Mouse (Mus musculus): ENCODE data around the gene Tbc1d4. TPM values are rescaled to one million over a fixed set of nuclear protein-coding genes. Genes with fewer than 3 reads are reported as not detected.

The Tbc1d4 gene
- polyA plus RNA-seq, 1 experiment: 9.0 TPM

DNA sequence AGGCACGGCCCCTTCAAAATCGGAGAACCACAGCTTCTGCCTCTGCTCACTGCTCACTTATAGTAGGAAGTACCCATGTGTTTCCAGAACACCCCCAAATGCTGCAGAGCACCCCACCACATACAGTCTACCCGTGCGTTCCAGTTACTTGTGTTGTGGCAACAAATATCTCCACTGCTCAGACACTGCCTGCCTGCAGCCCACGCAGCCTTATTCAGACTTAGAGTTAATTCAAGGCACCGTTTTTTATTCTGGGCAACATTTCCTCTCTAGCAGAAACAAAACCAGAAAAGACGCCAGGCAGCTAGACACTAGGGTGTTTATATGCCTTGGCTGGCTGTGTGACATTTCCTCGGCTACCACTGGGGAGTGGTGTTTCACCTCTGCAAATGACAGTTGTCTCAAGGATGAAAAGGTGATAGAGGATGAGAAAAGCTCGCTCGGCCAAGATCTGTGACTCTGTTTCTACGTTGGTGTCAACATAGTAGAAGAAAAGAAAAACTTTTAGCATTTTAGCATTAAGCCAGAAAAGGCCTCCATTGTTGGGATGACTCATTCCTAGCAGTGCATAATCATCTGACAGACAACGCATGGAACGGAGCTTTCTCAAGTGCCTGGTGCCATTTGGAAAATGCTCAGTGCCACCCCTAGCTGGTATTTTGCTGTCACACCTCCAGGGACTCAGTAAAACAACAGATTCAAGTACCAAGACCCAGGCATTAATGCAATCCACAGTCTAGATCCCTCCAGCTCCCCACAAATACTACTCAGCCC lies 98.3 kb downstream of the Tbc1d4 start:
- peak; percentile 58 for DNase-seq (ENCODE audit: low read depth)

DNA sequence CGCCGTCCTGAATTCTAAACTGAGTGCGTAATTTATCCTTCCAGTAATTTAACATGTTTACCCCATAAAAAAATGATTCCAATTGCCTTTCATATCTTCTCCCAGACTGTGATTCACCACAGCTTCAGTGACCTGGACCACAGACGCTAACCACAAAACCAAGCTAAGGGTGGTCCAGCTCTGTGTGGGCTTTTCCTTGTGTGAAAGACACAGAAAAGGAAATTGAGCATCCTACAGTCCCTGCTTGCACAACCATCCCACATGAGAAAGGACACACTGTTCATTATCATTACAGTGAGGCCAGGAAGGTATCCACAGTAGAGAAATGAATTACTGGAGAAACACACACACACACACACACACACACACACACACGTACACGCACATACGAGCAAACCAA lies 99.2 kb downstream of the Tbc1d4 start:
- TF ChIP-seq POLR2A (IDR thresholded peaks at IDR 0.05; ENCODE audit: borderline replicate concordance, extremely low read depth, insufficient read depth, insufficient read length, poor library complexity, severe bottlenecking): no peak
- TF ChIP-seq CTCF (IDR thresholded peaks at IDR 0.05; ENCODE audit: borderline replicate concordance, extremely low read depth, insufficient read depth, insufficient read length): no peak
- no peak for DNase-seq (ENCODE audit: low read depth)

More for the DNA sequence above, 98.3 kb downstream of the Tbc1d4 start:
- no peak; the same call in 1 of the 2 replicates for TF ChIP-seq CTCF (IDR thresholded peaks at IDR 0.05; ENCODE audit: borderline replicate concordance, extremely low read depth, insufficient read depth, insufficient read length)
- TF ChIP-seq POLR2A (IDR thresholded peaks at IDR 0.05; ENCODE audit: borderline replicate concordance, extremely low read depth, insufficient read depth, insufficient read length, poor library complexity, severe bottlenecking): no peak

DNA sequence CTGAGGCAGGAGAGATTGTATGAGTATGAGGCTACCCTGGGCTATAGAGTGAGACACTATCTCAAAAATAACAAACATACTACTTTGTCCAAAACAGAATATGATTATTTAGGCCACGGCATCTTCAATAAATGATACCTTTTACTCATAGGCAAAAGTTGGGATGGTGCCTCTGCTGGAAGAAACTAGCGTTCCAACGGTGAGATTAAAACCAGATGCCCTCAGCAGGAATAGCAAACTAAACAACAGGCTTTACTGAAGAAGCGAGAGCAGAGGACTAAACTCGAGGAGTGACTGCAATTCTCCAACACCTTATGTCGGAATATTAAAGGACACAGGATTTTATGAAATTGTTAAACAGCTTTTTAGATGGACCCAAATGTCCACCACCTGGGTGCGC lies 101.0 kb downstream of the Tbc1d4 start:
- TF ChIP-seq CTCF (IDR thresholded peaks at IDR 0.05; ENCODE audit: borderline replicate concordance, extremely low read depth, insufficient read depth, insufficient read length) (no peak), POLR2A (IDR thresholded peaks at IDR 0.05; ENCODE audit: borderline replicate concordance, extremely low read depth, insufficient read depth, insufficient read length, poor library complexity, severe bottlenecking) (no peak)
- DNase-seq (ENCODE audit: low read depth): no peak

DNA sequence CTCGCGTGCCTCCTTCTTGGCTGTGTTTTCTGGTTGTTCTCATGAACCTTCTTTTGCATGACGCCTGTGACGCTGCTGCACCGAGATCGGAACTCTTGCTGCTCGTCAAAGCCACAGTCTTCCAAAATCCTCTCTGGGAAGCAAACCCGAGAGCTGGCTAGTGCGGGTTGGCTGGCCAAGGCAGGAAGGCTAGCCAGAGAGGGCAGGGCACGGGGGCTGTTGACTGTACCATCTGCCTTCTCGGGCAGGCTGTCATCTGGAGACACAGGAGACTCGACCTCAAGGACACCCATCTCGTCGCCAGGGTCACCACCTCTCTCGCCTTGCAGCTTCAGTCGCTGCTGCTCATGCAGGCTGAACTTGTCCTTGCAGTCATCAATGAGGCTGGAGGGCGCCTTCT lies 101.8 kb downstream of the Tbc1d4 start:
- TF ChIP-seq POLR2A (IDR thresholded peaks at IDR 0.05; ENCODE audit: borderline replicate concordance, extremely low read depth, insufficient read depth, insufficient read length, poor library complexity, severe bottlenecking): no peak
- no peak for TF ChIP-seq CTCF (IDR thresholded peaks at IDR 0.05; ENCODE audit: borderline replicate concordance, extremely low read depth, insufficient read depth, insufficient read length)
- no peak for DNase-seq (ENCODE audit: low read depth)

DNA sequence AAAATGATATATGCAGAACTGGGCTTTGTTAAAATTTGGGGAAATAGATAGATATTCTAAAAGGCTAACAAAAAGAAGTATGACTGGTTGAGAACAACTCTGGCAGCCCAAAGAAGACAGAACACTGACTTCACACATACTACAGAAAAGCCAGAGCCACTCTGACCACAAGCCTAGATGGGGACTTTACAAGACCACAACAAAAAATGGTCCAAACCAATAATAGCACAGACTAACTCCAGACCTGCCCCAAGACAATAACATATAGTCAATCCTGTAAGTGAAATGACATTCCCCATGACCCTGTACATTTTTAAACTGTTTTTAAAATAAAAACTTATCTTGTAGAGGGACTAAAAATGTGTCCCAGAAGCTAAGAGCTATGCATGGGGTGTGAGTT lies 103.2 kb downstream of the Tbc1d4 start:
- TF ChIP-seq CTCF (IDR thresholded peaks at IDR 0.05; ENCODE audit: borderline replicate concordance, extremely low read depth, insufficient read depth, insufficient read length) (no peak), POLR2A (IDR thresholded peaks at IDR 0.05; ENCODE audit: borderline replicate concordance, extremely low read depth, insufficient read depth, insufficient read length, poor library complexity, severe bottlenecking) (no peak)
- no peak for DNase-seq (ENCODE audit: low read depth)

DNA sequence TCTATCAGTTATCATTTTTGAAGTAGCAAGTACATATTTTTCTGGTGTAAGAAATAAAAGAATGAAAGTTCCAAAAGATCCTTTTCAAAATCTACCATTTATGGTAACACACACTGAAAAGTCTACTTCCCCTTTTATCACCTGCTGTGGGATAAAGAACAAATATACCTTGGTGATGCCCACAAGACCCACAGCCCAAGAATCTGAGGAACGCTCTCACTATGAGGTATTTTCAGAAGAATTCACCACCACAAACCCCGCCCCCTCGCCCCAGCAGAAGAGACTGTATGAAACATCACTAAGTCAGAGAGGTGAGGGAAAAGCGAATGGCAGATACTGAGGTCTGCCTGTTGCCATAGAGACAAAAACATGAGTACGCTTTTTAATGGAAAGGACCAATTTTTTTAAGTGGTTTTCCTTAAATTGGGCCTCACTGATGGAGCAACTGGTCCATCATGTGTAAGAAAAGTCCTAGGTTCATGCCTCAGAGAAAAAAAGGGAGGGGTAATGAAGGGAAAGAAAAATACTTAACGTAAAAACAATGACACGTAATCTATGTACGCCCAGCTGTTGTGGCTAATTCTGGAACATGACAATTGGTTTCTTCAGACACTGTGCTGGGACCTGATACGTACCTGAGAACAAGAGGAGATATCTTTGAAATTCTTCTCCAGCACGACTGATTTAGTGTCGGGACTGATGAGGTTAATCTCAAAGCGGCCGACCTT lies 104.4 kb downstream of the Tbc1d4 start:
- no peak for TF ChIP-seq CTCF (IDR thresholded peaks at IDR 0.05; ENCODE audit: borderline replicate concordance, extremely low read depth, insufficient read depth, insufficient read length)
- TF ChIP-seq POLR2A (IDR thresholded peaks at IDR 0.05; ENCODE audit: borderline replicate concordance, extremely low read depth, insufficient read depth, insufficient read length, poor library complexity, severe bottlenecking): no peak
- DNase-seq (ENCODE audit: low read depth): no peak

DNA sequence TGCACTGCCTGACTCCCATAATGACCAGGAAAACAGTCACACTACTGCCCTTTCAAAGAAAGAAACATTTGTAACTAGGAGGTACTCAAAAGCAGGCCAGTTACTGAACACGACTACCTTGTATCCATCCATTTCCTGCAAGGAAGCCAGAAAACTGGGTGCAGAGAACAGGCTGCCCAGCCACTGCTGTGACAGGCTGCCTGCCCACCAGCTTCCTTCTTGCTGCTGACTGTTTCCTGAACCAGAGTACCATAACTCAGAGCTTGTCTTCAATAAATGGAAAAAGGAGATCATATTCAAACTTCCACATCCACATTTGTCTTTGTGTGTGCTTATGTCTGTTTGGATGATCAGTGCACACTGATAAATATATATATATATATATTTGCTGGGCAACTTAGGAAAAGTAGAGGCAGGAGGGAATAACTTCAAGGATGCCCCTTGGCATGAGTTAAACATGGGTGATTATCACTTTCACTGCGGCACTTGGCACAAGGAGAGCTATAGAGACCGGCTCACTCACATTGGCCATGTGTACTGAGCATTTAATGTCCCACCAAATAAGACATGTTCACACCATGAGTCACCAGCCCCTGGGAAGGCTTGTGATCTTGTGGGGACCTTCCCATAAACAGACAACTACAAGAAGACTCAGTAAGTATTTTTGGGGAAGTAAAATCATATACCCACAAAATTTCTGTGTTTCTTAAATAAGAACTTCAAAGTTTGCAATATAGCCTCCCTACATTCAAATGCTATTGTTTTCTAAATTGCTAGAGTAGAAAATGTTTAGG lies 105.6 kb downstream of the Tbc1d4 start:
- TF ChIP-seq POLR2A (IDR thresholded peaks at IDR 0.05; ENCODE audit: borderline replicate concordance, extremely low read depth, insufficient read depth, insufficient read length, poor library complexity, severe bottlenecking) (no peak), CTCF (IDR thresholded peaks at IDR 0.05; ENCODE audit: borderline replicate concordance, extremely low read depth, insufficient read depth, insufficient read length) (no peak)
- DNase-seq (ENCODE audit: low read depth): no peak

DNA sequence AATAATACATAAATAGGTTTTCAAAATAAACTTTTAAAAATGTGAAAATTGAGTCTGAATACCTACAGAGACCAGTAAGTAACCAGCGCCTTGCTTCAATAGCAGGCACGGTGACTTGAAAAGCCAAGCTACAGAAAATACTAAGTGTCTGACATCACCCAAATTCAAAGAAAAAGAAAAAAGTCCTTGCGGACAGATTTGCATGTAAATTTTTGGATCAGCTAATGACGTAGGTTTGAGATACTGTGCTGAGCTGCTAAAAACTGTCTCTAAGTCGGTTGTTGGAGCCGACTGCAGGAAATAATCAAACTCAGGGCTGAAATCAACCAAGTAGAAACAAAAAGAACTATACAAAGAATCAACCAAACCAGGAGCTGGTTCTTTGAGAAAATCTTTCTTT lies 107.1 kb downstream of the Tbc1d4 start:
- TF ChIP-seq CTCF (IDR thresholded peaks at IDR 0.05; ENCODE audit: borderline replicate concordance, extremely low read depth, insufficient read depth, insufficient read length) (no peak), POLR2A (IDR thresholded peaks at IDR 0.05; ENCODE audit: borderline replicate concordance, extremely low read depth, insufficient read depth, insufficient read length, poor library complexity, severe bottlenecking) (no peak)
- DNase-seq (ENCODE audit: low read depth): peak; percentile 50

DNA sequence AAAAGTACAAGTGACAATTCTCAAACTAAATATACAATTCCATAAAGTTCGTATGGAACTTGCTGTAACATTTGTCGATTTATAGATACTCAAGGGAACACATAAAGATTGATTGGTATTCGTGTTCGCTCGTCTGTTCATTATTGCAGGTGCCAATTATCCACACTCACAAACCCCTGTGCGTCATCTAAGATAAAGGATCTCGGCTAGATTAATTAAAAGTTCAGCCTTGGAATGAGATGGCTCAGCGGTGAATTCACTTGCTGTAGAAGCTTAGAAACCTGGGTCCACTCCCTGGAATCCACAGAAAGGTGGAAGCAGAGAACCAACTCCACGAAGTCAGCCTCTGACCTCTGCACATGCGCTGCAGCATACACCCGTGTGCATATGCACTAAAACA lies 107.5 kb downstream of the Tbc1d4 start:
- peak; percentile 50 for DNase-seq (ENCODE audit: low read depth)
- TF ChIP-seq POLR2A (IDR thresholded peaks at IDR 0.05; ENCODE audit: borderline replicate concordance, extremely low read depth, insufficient read depth, insufficient read length, poor library complexity, severe bottlenecking) (no peak), CTCF (IDR thresholded peaks at IDR 0.05; ENCODE audit: borderline replicate concordance, extremely low read depth, insufficient read depth, insufficient read length) (no peak)

DNA sequence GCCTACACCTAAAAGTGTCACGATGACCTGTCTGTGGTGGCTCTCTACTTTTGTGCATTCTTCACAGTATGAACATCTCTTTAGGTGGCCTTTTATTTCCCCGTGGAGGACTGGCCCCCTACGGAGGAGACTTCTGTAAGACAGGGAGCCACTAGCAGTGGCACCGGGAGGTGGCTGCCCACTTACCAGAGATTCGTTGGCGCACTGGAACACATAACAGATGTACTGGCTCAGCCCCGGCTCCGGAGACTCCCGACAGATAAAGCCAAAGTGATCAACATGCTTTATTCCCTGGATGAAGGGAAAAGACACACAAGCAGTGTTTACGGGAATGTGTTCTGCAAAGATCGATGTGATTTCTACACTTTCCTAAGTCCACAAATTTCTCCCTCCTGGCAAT lies 108.2 kb downstream of the Tbc1d4 start:
- peak; percentile 35 for DNase-seq (ENCODE audit: low read depth)
- TF ChIP-seq POLR2A (IDR thresholded peaks at IDR 0.05; ENCODE audit: borderline replicate concordance, extremely low read depth, insufficient read depth, insufficient read length, poor library complexity, severe bottlenecking): no peak
- no peak for TF ChIP-seq CTCF (IDR thresholded peaks at IDR 0.05; ENCODE audit: borderline replicate concordance, extremely low read depth, insufficient read depth, insufficient read length)

DNA sequence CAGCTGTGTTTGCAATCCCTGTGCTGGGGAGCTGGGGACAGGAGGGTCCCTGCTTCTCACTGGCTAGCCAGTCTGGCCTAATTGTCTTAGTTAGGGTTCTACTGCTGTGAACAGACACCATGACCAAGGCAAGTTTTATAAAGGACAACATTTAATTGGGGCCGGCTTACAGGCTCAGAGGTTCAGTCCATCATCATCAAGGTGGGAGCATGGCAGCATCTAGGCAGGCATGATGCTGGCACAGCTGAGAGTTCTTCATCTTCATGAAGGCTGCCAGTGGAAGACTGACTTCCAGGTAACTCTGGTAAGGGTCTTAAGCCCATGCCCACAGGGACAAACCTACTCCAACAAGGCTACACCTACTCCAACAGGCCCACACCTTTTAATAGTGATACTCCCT lies 109.2 kb downstream of the Tbc1d4 start:
- no peak for DNase-seq (ENCODE audit: low read depth)
- TF ChIP-seq POLR2A (IDR thresholded peaks at IDR 0.05; ENCODE audit: borderline replicate concordance, extremely low read depth, insufficient read depth, insufficient read length, poor library complexity, severe bottlenecking) (no peak), CTCF (IDR thresholded peaks at IDR 0.05; ENCODE audit: borderline replicate concordance, extremely low read depth, insufficient read depth, insufficient read length) (no peak)

All from brain, embryonic 14.5 days (tissue).